Mouse (Mus musculus) kidney, embryonic 16.5 days (tissue): ENCODE measurements at regions not wholly inside any gene's neighbourhood (a gene's known extent, or its start where the extent isn't known, plus 50 kb on each side); places are given as distances from the start of the nearest gene placed in this dataset.
A peak's percentile ranks its signal among the peaks of the same experiment; 100 is the strongest.

Experiments
- ATAC-seq: fragments of 200-750 bp; cut with Nextera tagmentation; 2 replicates; pipeline ENCODE4 v1.8.0; 2017; ENCODE audit warnings: moderate TSS enrichment; ENCODE audit not compliant: low FRiP score, low TSS enrichment
- H3K27ac ChIP-seq: fragments of 300-500 bp; sonication (generic); 2 replicates; pipeline ENCODE4 v1.5.1; 2014; ENCODE audit warnings: low read length
- H3K27me3 ChIP-seq: fragments of 300-500 bp; sonication (generic); 2 replicates; pipeline ENCODE4 v1.6.1; 2014; ENCODE audit warnings: low read length, control low read depth, mixed read lengths; ENCODE audit not compliant: insufficient read depth
- H3K36me3 ChIP-seq: fragments of 300-500 bp; sonication (generic); 2 replicates; pipeline ENCODE4 v1.6.1; 2014; ENCODE audit warnings: low read length, control low read depth, mixed read lengths; ENCODE audit not compliant: insufficient read depth
- H3K4me1 ChIP-seq: fragments of 300-500 bp; sonication (generic); 2 replicates; pipeline ENCODE4 v1.6.1; 2014; ENCODE audit warnings: low read length, control low read depth, mixed read lengths; ENCODE audit not compliant: insufficient read depth
- H3K4me2 ChIP-seq: fragments of 300-500 bp; sonication (generic); replicated peaks from 2 replicates; pipeline ENCODE4 v1.6.1; 2014; ENCODE audit warnings: low read depth, low read length
- H3K4me3 ChIP-seq: fragments of 300-500 bp; sonication (generic); 2 replicates; pipeline ENCODE4 v1.5.1; 2014; ENCODE audit warnings: mild to moderate bottlenecking, low read length
- H3K9ac ChIP-seq: fragments of 300-500 bp; sonication (generic); replicated peaks from 2 replicates; pipeline ENCODE4 v1.6.1; 2014; ENCODE audit warnings: low read length
- H3K9me3 ChIP-seq: fragments of 300-500 bp; sonication (generic); 2 replicates; pipeline ENCODE4 v1.6.1; 2016; ENCODE audit warnings: low read length, control low read depth
- WGBS: fragments of 180-500 bp; shearing (Covaris S2); extraction: QIAGEN DNeasy Blood & Tissue Kit; methylation state at CpG from one replicate; pipeline ENCODE4 v1.1.7; 2014; 5-methylcytosine and 5-hydroxymethylcytosine counted together

DNA sequence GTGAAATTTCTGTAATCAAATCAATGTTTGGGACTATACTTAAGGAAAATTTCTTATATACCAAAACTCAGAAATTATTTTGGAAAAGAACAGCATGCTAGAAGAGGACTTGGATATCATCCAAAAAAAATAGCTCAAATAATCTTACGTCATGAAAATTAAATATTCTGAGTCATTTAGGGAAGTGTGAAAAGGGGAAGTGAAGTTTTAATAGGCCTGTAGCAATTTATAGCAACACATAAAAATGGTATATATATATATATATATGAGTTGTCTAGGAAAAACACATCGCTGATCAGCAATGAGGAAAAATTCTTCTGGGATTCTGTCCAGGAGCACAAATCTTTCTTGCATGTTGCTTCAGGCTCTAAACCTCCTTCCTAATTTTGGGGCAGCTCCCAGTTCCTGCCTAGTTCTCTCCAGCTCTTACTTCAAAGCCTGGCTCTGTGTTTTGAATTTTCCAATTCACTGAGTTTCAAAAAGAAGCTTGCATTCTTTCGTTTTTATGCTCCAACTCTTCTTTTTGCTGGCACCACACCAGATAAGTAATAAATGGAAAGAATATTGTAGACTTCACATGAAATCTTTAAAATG, 402.5 kb upstream of the Gemin8 start:
- H3K27ac ChIP-seq, result no peak overlapping the region
- no peaks in the 10 kb centered on the region for H3K27me3 ChIP-seq
- H3K9ac ChIP-seq, result no peak overlapping the region
- 59% methylated on average over 3 of the region's 3 CpGs for WGBS
- H3K4me1 ChIP-seq, result no peaks in the 10 kb centered on the region
- H3K4me2 ChIP-seq, result no peak overlapping the region
- no peaks in the 10 kb centered on the region for H3K9me3 ChIP-seq
- H3K4me3 ChIP-seq, result no peak overlapping the region
- ATAC-seq, result peak; percentile 42; the same call in 1 of the 2 replicates
- no peaks in the 10 kb centered on the region for H3K36me3 ChIP-seq
